Mouse (Mus musculus) gastrocnemius, postnatal 36 days (tissue): ENCODE data around the gene Psap. TPM values are rescaled to one million over a fixed set of nuclear protein-coding genes. Genes with fewer than 3 reads are reported as not detected.
A peak's percentile ranks its signal among the peaks of the same experiment; 100 is the strongest.

ENCODE experiments used
- DNase-seq, 2 experiments: peaks; one replicate each; pipeline ENCODE4 v3.0.0; 2022
- intact Hi-C: fragments of 180-260 bp; cut with DNase I; formaldehyde crosslinking; loops from one replicate; pipeline ENCODE4 v1.15.1; 2025
- total RNA-seq, 2 experiments: library from RNA; stranded (reverse); gene quantifications; 2 replicates each; pipeline ENCODE4 v1.2.3; 2021

Gene Psap
- total RNA-seq, 2 experiments from 2014 or later, result 685 to 809 TPM

DNA sequence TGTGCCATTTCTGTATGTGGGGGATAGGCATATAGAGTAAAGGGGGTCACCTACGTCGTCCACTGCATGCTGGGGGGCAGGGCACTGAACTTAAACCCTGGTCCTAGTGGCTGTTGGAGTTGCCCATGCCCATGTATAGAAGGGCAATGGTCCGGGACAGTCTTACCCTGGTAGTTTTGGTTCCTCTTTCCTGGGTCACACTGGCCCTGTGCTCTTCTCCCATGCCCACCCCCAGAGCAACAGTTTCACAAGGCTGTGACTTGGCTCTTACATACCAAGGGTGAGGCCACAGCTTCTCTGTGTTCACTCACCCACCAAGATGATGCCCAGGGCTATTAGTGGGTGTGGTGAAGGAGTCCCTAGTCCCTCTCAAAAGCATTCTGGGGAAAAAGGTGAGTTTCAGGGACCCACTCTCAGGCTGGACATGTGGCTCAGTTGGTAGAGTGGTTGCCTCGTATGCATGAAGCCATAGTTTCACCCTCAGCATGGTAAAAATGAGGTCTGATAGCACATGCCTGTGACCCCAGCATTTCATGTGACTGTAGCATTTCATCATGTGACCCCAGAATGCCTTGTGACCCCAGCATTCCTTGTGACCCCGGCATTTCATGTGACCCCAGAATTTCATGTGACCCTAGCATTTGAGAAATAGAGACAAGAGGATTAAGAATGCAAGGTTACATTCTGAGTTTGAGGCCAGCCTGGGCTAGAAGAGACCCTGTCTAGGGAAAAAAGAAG, 16.7 kb upstream of the Psap start:
- intact Hi-C loops, result no loop called here
- no peak for DNase-seq

GRCm38 (mm10) chr10:60261530-60261929, 15.9 kb upstream of the Psap start:
- DNase-seq, result no peak
- intact Hi-C loops, result no loop called here

- DNase-seq, result peak; percentile 81 to 84
- intact Hi-C loops, result no loop called here
These were observed 15.0 kb upstream of the Psap start for GRCm38 (mm10) chr10:60262386-60262785.

GRCm38 (mm10) chr10:60263351-60263750, 14.1 kb upstream of the Psap start:
- no peak for DNase-seq
- intact Hi-C loops, result no loop called here

DNA sequence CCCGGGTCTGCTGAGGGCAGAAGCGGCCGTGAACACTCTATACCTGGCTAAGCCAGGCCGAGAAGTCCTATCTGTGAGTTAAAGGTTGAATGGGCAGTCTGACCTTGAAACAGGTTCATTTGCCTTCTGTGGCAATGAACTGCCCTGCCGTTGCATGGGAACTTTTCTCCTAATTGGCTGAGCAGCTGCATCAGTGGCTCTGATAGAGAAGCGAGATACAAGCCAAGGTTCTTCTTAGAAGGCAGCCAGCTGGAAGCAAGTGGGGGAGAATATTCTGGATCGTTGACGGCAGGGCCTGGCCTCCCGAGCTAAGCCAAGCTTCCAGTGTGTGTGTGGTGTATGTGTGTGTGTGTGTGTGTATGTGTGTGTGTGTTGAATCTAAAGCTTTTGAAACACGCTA, 12.2 kb upstream of the Psap start:
- DNase-seq, result no peak
- intact Hi-C loops, result no loop called here

DNA sequence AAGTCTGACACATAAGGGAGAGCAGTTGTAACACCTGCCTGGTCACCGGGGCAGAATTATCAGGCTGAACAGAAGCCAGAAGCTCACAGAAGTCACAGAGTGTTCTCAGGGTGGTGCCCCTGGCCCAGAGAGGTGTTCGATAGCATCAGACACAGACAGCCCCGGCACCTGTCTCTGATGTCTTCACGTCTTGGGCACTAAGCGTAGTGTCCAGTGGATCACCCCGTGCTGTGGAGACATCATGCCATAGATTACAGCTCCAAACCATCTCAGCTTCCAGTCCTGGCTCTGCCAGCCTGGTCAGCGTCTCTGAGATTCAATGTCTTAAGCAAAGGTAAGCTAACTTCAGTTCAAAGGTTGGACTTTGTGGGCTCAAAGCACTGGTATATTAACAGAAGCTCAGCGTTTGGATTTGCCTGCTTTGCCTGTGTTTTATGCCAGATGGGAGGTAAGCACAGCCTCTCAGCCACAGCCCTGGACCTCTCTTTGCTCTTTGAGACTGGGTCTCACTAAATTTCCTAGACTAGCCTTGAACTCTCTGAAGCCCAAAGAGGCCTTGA, 10.5 kb upstream of the Psap start:
- DNase-seq, result peak in 1 of 2 experiments; percentile 44

GRCm38 (mm10) chr10:60268738-60269137, 8.7 kb upstream of the Psap start:
- DNase-seq, result no peak
- intact Hi-C loops, result no loop called here

More for the DNA sequence above, 10.5 kb upstream of the Psap start:
- intact Hi-C loops, result no loop called here

GRCm38 (mm10) chr10:60269141-60270064, 8.0 kb upstream of the Psap start:
- peak in 1 of 2 experiments; percentile 53 for DNase-seq
- intact Hi-C loops, result no loop called here

GRCm38 (mm10) chr10:60271015-60271414, 6.4 kb upstream of the Psap start:
- intact Hi-C loops, result no loop called here
- DNase-seq, result no peak

GRCm38 (mm10) chr10:60272241-60272640, 5.2 kb upstream of the Psap start:
- intact Hi-C loops, result no loop called here
- DNase-seq, result no peak

DNA sequence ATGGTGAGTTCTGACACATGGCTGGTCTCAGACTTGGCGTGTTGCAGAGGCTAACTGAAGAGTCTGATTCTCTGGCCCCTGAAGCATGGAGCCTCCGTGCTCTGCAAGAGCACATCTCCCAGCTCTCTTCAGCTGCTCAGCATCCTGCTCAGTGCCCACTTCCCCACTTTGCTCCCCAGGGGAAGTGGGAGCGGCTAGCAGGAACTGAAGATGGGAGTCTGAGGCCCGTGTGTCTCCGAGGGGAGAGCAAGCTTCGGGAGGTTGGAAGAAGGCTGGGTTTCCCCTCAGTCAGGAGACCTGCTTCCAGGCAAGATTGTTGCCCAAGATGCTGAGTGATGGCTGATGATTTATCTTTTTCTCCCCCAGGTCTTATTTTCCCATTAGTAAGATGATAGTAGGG, 4.0 kb upstream of the Psap start:
- intact Hi-C loops, result no loop called here
- DNase-seq, result no peak

DNA sequence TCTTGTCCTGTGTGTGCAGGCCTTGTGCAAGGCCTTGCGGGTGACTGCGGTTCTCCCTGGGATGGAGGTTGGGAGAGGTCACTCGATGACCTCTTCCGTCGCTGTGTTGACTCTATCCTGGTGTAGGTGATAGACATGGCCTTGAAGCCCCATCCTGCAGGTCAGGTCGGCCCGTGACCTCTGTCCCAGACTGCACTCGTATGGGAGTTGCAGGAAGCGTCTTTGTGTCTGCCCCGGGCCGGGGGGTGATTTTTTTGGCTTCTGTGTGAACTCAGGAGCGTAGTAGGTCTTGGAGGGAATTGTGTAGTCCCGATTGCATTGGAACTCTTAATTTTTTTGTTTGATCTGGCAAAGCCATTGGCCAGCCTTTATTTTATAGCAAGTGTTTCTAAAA, 576 bp downstream of the Psap start:
- DNase-seq, result no peak
- intact Hi-C loops, result no loop called here

- no peak for DNase-seq
- intact Hi-C loops, result no loop called here
These were observed 1.4 kb downstream of the Psap start for GRCm38 (mm10) chr10:60278786-60279185.

GRCm38 (mm10) chr10:60279290-60279940, 2.0 kb downstream of the Psap start:
- DNase-seq, result no peak
- intact Hi-C loops, result no loop called here

GRCm38 (mm10) chr10:60279941-60280301, 2.5 kb downstream of the Psap start:
- intact Hi-C loops, result no loop called here
- peak in 1 of 2 experiments; percentile 61 for DNase-seq

GRCm38 (mm10) chr10:60280353-60280752, 2.9 kb downstream of the Psap start:
- DNase-seq, result no peak
- intact Hi-C loops, result no loop called here

GRCm38 (mm10) chr10:60281571-60282050, 4.2 kb downstream of the Psap start:
- intact Hi-C loops, result no loop called here
- no peak for DNase-seq

GRCm38 (mm10) chr10:60282116-60283014, 4.9 kb downstream of the Psap start:
- DNase-seq, result peak in 1 of 2 experiments; percentile 51
- intact Hi-C loops, result no loop called here

GRCm38 (mm10) chr10:60284248-60284647, 6.8 kb downstream of the Psap start:
- DNase-seq, result no peak
- intact Hi-C loops, result no loop called here

- no peak for DNase-seq
- intact Hi-C loops, result no loop called here
These were observed 7.3 kb downstream of the Psap start for GRCm38 (mm10) chr10:60284676-60285111.
